Mouse (Mus musculus): ENCODE measurements around the gene Ak4.

Ak4 gene

GRCm38 (mm10) chr4:101462065-101462464 lies 43.0 kb downstream of the Ak4 start:
- no peak for DNase-seq

- no peak for DNase-seq
Observed at GRCm38 (mm10) chr4:101466264-101466663, 47.2 kb downstream of the Ak4 start.

GRCm38 (mm10) chr4:101469242-101469641 lies 50.2 kb downstream of the Ak4 start:
- DNase-seq = peak; percentile 14 to 16

- no peak for DNase-seq
Observed at GRCm38 (mm10) chr4:101470543-101470942, 51.5 kb downstream of the Ak4 start.

- DNase-seq = no peak
Observed at GRCm38 (mm10) chr4:101472767-101473166, 53.7 kb downstream of the Ak4 start.

GRCm38 (mm10) chr4:101490320-101490917 lies 71.3 kb downstream of the Ak4 start:
- DNase-seq = no peak

GRCm38 (mm10) chr4:101491704-101492103 lies 72.6 kb downstream of the Ak4 start:
- no peak for DNase-seq

GRCm38 (mm10) chr4:101493611-101494197 lies 74.6 kb downstream of the Ak4 start:
- no peak for DNase-seq

- no peak for DNase-seq
Observed at GRCm38 (mm10) chr4:101496188-101496533, 77.1 kb downstream of the Ak4 start.

GRCm38 (mm10) chr4:101496534-101497237 lies 77.6 kb downstream of the Ak4 start, which contains the start of gene Dnajc6:
Gene Dnajc6, plus strand, starts transcription at chr4:101496648.
- DNase-seq = peak; percentile 37 to 57

GRCm38 (mm10) chr4:101497336-101497735 lies 78.3 kb downstream of the Ak4 start:
- DNase-seq = peak; percentile 21 to 35

- DNase-seq = no peak
Observed at GRCm38 (mm10) chr4:101504470-101505007, 85.5 kb downstream of the Ak4 start.

GRCm38 (mm10) chr4:101505966-101506365 lies 86.9 kb downstream of the Ak4 start:
- no peak for DNase-seq

GRCm38 (mm10) chr4:101506372-101506771 lies 87.3 kb downstream of the Ak4 start:
- no peak for DNase-seq

- DNase-seq = peak; percentile 71 to 73
Observed at GRCm38 (mm10) chr4:101507571-101508422, 88.7 kb downstream of the Ak4 start.

- DNase-seq = no peak
Observed at GRCm38 (mm10) chr4:101508431-101508830, 89.4 kb downstream of the Ak4 start.

GRCm38 (mm10) chr4:101508851-101509577 lies 89.9 kb downstream of the Ak4 start:
- DNase-seq = peak; percentile 49 to 69

- DNase-seq = no peak
Observed at GRCm38 (mm10) chr4:101510111-101510903, 91.2 kb downstream of the Ak4 start.

GRCm38 (mm10) chr4:101510904-101511210 lies 91.8 kb downstream of the Ak4 start:
- no peak for DNase-seq

- no peak for DNase-seq
Observed at GRCm38 (mm10) chr4:101511768-101512521, 92.9 kb downstream of the Ak4 start.

- no peak for DNase-seq
Observed at GRCm38 (mm10) chr4:101513251-101513650, 94.2 kb downstream of the Ak4 start.

Data from kidney, postnatal 4 days (tissue).